Mouse (Mus musculus) embryonic fibroblast, embryonic 13.5 days (primary cell): ENCODE results near the gene Mien1.
A peak's percentile ranks its signal among the peaks of the same experiment; 100 is the strongest.

Experiments used
- CTCF ChIP-seq: IDR thresholded peaks from 2 replicates; pipeline ENCODE4 v1.5.1; 2011; ENCODE audit warnings: mild to moderate bottlenecking, control low read depth, low read length, moderate library complexity, borderline replicate concordance; ENCODE audit not compliant: insufficient read depth
- POLR2A ChIP-seq: IDR thresholded peaks from 2 replicates; pipeline ENCODE4 v1.6.1; 2011; ENCODE audit warnings: low read depth, mild to moderate bottlenecking, control low read depth, low read length, moderate library complexity

DNA sequence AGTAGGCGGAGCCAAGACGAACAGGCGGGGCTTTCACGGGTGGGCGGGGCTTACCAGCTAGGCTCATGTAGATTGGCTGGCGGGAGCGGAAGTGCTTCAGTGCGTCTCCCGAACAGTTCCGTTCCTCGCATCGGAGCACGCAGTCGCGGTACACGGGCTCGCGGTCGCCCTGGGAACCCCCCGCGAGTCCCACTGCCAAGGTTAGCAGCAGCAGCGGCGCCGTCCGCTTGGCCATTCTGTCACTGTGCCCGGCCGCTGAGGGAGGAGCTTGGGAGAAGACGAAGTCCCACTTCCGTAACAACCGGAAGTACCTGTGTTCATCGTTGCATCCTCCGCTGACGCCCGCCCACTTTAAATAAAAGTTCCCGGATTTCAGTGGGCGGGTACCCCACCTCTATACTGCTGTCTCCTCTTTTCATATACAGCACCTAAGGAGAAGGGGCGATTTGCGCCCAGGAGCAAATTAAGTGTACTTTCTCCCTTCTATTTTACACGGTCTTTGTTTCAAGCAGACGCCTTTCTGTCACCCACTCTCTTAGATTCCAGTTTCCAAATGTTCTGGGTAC is 38.5 kb downstream of the Mien1 start, which contains the start of gene Pgap3:
- TF ChIP-seq POLR2A (peak; percentile 50), CTCF (no peak)
